ENCODE assay signal across 25 mouse cellular contexts in the genomic region with DNA sequence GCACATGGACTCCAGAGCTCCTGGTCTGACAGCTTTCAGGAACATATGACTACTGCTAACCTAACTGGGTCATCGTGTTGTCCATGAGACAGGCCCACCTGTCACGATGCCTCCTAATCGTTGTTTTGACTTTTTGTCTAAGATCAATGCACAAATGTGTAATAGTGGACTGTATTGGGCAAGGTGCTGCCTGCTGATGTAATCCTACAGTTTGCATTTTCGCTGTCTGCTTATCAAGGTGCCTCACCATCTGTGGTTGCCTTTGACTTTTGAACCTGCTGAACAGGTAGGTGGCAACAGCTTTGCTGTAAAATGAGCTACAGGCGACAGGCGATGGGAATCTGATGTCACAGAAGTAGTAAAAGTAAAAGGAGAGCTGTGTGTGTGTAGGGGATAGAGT.
"Had no signal": no experiment of that assay in that cellular context is flagged by ENCODE, and none has a peak within 500 bp of the region (broad histone marks: within the 10 kb centered on the region; RNA-seq: fewer than 3 reads in every experiment).

No protein-coding gene starts in this region.

- H3K9me3 ChIP-seq: forebrain, embryonic 15.5 days; heart, embryonic 10.5 days; heart, embryonic 15.5 days; hindbrain, embryonic 13.5 days; hindbrain, embryonic 15.5 days; kidney, embryonic 15.5 days; limb, embryonic 10.5 days; liver, embryonic 13.5 days; liver, embryonic 15.5 days had no signal

- H3K27me3 ChIP-seq: forebrain, embryonic 15.5 days; heart, embryonic 13.5 days; heart, embryonic 15.5 days; hindbrain, embryonic 13.5 days; hindbrain, embryonic 15.5 days; kidney, embryonic 15.5 days; limb, embryonic 12.5 days; liver, embryonic 13.5 days; liver, embryonic 15.5 days had no signal

- DNase-seq: forebrain, postnatal 0 days; gastrocnemius, postnatal 14 days; gastrocnemius, postnatal 36 days; heart, adult 18-20 months; heart, postnatal 14 days; heart, postnatal 36 days; kidney, adult 2 months; kidney, adult 9 months; kidney, postnatal 14 days; kidney, postnatal 36 days; layer of hippocampus, adult 9-11 months; liver, embryonic 13.5 days had no signal

- H3K4me3 ChIP-seq: forebrain, embryonic 15.5 days; heart, embryonic 10.5 days; heart, embryonic 13.5 days; heart, embryonic 15.5 days; hindbrain, embryonic 13.5 days; hindbrain, embryonic 15.5 days; kidney, embryonic 15.5 days; left cerebral cortex, adult 2 months; limb, embryonic 10.5 days; limb, embryonic 12.5 days; liver, embryonic 13.5 days; liver, embryonic 15.5 days had no signal

- H3K27ac ChIP-seq: forebrain, embryonic 15.5 days; heart, embryonic 10.5 days; heart, embryonic 13.5 days; heart, embryonic 15.5 days; hindbrain, embryonic 13.5 days; hindbrain, embryonic 15.5 days; hindbrain, postnatal 0 days; kidney, embryonic 15.5 days; kidney, postnatal 0 days; left cerebral cortex, adult 2 months; limb, embryonic 10.5 days; limb, embryonic 12.5 days; liver, embryonic 13.5 days; liver, embryonic 15.5 days had no signal

- H3K4me1 ChIP-seq: forebrain, embryonic 15.5 days; liver, embryonic 15.5 days had no signal

- ATAC-seq: forebrain, embryonic 15.5 days; forebrain, postnatal 0 days; hindbrain, postnatal 0 days had no signal

- H3K4me2 ChIP-seq: forebrain, embryonic 15.5 days; heart, embryonic 13.5 days; heart, embryonic 15.5 days; hindbrain, embryonic 13.5 days; hindbrain, embryonic 15.5 days; kidney, embryonic 15.5 days; limb, embryonic 12.5 days; liver, embryonic 13.5 days; liver, embryonic 15.5 days had no signal

- H3K36me3 ChIP-seq: forebrain, embryonic 15.5 days; heart, embryonic 10.5 days; heart, embryonic 13.5 days; heart, embryonic 15.5 days; hindbrain, embryonic 13.5 days; hindbrain, embryonic 15.5 days; kidney, embryonic 15.5 days; limb, embryonic 10.5 days; limb, embryonic 12.5 days; liver, embryonic 13.5 days; liver, embryonic 15.5 days had no signal

- H3K9ac ChIP-seq: forebrain, embryonic 15.5 days; forebrain, postnatal 0 days; heart, embryonic 13.5 days; heart, embryonic 15.5 days; hindbrain, embryonic 13.5 days; hindbrain, embryonic 15.5 days; kidney, embryonic 15.5 days; limb, embryonic 12.5 days; liver, embryonic 13.5 days; liver, embryonic 15.5 days had no signal
